Mouse (Mus musculus) adrenal gland, postnatal 4 days (tissue): Measurements from ENCODE around the gene Il17ra. TPM values are rescaled to one million over a fixed set of nuclear protein-coding genes. Genes with fewer than 3 reads are reported as not detected.

ENCODE experiments used
- DNase-seq, 2 experiments: peaks; one replicate each; pipeline ENCODE4 v3.0.0; 2021 to 2022; ENCODE audit warnings: low spot score in 2 of 2, mixed read lengths in 2 of 2
- total RNA-seq, 2 experiments: library from RNA; stranded (reverse); gene quantifications; 2 replicates each; pipeline ENCODE4 v1.2.3; 2021

Gene Il17ra
- total RNA-seq, 2 experiments from 2014 or later: 9.9 to 14.4 TPM

DNA sequence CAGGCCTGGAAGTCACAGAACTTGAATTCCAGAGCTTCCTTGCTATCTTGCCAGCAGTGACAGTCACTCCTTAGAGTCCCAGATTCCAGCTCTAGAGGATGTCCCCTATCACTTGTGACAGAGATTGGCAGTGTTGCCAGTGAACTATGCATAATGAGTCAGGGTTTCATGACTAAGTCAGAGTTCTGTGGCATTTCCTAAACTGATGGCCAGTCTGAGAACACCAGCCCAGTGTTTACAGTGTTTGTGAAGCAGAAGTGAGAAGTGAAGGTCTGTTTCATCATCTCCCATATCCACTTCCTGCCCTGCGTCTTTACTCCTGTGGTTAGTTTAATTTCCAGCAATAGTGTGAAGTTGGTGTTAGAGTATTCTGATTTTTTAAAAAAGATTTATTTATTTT is 7.6 kb downstream of the Il17ra start:
- DNase-seq: no peak

DNA sequence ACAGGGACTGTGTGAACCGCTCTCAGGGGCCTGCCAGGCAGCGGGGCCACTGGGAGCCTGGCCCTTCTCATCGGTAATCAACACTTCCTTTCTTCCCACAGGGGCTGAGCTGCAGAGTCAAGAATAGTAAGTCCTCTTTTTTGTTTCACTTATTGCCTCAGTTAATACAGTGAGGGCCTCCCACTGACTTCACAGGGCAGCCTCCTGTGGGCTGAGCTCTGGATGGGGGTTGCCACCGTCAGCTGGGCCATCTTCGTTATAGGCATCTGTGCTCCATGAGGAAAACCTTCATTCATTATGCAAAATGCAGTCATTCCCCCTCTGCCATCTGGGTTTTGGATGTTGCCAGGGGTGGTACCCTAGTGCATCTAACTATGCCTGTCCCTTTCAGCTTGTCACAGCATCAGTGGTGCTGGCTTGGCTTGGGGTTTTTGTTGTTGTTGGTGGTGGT is 9.0 kb downstream of the Il17ra start:
- no peak for DNase-seq

DNA sequence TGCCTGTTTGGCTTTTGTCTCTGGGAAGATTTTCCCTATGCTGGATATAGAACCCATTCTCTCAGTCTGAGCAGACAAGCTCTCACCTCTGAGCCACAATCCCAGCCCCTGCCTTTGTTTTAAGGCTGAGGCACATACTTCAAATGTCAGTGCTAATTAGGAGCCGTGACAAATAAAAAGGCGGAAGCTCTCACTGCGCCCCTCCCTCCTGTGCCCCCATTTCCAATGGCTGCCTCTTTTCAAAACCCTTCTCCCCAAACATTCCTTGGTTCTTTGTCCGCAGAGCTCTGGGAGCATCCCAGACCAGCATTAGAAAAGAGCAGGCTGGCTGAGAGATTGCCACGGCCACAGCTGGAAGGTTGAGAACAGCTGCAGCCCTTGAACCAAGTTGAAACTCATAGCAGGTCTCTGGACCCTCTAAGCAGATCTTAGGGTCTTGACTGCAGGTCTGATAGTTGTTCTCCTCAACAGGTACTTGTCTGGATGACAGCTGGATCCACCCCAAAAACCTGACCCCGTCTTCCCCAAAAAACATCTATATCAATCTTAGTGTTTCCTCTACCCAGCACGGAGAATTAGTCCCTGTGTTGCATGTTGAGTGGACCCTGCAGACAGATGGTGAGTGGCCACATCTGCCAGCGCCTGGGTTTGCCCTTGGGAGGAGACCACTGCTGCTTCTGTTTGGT is 9.6 kb downstream of the Il17ra start:
- DNase-seq: no peak

DNA sequence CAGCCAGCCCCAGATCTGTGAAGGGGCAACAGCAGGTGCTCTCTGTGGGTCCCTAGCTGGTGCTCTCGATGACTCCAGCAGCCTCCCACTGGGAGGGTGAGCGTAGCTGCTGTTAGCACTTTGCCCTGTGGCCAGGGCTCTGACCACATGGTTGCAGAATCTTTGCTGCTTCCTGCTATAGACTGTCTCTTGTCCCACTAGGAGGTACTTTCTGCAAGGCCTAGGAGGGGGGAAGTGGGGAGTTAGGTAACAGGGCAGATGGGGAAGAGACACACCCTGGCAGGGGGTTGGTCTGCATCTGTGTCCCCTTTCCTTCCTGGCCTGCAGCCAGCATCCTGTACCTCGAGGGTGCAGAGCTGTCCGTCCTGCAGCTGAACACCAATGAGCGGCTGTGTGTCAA is 10.4 kb downstream of the Il17ra start:
- DNase-seq: no peak

DNA sequence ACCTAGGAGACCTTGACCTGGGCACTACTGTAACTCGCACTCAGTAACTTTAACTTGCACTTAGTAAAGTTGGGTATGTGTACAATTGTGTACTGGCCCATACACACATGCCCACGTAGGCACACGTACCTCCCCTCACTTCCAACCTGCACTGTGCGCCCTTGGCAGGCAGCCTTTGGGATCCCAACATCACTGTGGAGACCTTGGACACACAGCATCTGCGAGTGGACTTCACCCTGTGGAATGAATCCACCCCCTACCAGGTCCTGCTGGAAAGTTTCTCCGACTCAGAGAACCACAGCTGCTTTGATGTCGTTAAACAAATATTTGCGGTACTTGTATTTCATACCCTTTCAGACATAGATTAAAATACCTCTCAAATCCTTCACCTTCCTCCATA is 12.2 kb downstream of the Il17ra start:
- no peak for DNase-seq

DNA sequence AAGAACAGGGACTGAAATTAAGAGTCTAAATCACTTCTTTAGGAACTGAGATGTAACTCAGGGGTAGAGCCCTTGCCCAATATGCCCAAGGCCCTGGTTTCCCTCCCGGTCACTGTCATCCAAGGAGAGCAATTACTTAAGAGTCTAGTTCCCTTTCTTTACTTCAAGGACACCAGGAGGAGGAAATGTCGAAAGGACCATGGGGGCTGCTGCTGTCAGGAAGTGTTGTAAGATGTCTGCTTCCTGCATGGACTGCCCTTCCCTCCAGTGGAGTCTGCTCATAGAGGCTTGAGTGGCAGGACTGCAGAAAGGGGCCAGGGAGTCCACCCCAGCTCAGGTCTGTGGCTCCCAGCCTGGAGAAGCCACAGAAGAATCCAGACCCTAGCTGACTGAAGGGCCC is 16.3 kb downstream of the Il17ra start:
- no peak for DNase-seq

DNA sequence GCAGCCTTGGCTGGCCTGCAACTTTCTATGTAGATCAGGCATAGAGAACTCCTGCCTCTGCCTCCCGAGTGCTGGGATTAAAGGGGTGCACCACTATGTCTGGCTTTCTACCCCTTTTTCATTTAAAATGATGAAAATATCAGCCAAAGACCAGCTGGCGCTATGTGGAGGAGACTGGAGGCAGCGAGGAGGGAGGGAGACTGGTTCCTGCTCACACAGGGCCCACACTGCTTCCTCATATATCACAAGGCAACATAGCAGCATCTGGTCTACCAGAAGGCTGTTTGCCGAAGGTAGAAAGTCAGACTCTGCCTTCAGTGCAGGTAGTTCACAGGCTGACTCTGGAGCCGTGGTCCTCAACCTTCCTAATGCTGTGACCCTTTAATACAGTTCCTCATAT is 17.3 kb downstream of the Il17ra start:
- no peak for DNase-seq

DNA sequence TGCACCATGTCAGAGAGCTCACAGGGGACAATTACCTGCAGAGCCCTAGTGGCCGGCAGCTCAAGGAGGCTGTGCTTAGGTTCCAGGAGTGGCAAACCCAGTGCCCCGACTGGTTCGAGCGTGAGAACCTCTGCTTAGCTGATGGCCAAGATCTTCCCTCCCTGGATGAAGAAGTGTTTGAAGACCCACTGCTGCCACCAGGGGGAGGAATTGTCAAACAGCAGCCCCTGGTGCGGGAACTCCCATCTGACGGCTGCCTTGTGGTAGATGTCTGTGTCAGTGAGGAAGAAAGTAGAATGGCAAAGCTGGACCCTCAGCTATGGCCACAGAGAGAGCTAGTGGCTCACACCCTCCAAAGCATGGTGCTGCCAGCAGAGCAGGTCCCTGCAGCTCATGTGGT is 18.5 kb downstream of the Il17ra start:
- no peak for DNase-seq

DNA sequence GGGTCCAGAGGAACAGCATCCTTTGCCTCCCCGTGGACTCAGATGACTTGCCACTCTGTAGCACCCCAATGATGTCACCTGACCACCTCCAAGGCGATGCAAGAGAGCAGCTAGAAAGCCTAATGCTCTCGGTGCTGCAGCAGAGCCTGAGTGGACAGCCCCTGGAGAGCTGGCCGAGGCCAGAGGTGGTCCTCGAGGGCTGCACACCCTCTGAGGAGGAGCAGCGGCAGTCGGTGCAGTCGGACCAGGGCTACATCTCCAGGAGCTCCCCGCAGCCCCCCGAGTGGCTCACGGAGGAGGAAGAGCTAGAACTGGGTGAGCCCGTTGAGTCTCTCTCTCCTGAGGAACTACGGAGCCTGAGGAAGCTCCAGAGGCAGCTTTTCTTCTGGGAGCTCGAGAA is 19.0 kb downstream of the Il17ra start:
- no peak for DNase-seq

DNA sequence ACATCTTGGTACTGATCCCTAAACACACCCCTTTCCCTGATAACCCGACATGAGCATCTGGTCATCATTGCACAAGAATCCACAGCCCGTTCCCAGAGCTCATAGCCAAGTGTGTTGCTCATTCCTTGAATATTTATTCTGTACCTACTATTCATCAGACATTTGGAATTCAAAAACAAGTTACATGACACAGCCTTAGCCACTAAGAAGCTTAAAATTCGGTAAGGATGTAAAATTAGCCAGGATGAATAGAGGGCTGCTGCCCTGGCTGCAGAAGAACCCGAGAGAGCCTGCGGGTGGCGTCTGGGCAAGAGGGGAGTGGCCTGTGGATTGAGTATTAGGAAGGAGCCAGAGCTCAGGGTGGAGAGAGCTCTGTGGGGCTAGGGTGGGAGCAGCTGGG is 19.7 kb downstream of the Il17ra start:
- DNase-seq: no peak

DNA sequence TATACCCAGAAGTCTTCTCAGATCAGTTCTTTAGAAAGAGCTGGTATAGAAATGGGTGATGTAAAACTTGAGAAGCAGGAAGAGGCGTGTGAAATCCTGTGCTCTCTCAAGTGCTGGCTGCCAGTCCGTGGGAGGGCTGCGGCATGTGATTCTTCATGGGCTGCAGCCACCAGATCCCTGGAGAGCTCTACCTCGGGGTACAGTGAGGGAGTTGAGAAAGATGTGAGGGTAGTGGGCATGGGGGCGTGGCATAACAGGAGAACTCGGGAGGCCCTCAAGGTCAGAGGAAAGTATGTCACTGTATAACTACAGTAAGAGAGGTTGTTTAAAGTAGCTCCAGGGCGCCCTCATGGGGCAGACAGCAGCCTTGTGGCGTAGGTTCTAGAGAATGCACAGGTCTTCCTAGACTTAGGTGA is 20.2 kb downstream of the Il17ra start:
- DNase-seq: no peak

DNA sequence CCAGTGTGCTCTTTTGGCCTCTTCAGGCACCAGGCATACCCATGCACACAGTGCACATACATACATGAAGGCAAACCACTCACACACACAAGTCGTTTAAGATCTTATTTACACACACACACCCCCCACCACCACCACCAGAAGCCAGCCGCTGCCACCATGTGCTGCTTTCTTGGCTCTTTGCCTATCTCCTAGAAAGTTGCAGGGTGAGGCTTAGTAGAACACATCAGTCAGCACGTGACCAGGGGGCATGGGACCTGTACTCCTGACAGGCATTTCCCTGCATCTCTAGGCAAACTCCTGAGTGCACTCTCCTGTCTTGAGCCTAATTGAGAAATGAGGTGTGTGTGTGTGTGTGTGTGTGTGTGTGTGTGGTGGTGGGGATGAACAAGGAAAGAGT is 22.0 kb downstream of the Il17ra start:
- no peak for DNase-seq

DNA sequence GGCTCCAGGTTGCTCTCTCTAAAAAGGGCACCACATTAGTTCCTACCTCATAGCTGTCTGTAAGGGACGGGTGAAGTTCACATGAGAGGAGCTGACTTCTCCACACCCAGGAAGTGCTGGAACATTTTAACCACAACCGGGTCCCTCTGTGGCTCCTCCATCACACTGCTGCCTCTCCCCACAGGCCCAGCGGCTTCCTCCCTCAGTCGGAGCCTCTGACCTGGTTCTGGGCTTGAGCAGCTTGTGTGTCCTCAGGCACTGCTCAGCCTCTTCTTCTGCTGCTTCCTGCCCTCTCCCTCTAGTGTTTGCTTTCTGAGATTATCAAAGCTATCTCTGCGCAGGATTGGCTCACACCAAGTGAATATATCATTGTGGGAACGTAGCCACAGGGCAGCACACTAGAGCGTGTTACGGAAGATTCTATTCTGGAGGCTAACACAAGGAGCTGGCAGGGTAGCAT is 23.0 kb downstream of the Il17ra start:
- DNase-seq: no peak

DNA sequence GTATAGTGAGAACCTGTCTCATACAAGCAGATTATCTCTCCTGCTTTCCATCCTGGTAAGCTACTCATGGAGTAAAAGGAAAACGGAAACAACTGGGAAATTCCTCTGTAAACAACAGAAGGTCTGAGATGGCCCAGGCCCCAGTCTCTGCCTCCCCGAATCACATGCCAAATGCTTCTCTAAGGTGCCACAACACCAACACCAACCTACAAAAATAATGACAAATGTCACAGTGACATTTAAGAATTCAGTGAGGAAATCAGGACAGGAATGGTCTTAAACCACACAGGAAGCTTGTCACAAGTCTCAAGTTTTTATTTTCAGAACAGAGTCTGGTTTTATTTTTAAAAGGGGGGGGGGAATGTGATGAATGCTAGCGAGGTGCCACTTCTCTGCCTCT is 25.6 kb downstream of the Il17ra start:
- no peak for DNase-seq

DNA sequence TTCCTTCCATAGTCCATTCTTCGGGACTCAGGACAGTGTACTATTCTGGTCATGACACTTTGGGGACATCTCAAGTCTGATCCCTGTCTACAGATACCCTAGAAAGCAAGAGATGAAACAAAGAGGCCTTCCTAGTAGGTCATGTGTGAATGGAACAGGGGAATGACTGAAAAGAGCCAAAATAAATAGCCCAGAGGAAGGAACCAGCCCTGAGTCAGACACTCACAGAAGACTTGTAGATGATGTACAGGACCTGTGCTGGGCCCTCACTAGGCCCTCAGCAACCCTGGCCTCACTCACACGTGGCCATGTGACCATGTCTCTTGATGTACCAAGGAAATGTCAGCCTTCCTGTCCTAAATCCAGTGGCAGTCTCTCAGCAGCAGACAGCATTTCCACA is 26.4 kb downstream of the Il17ra start:
- no peak for DNase-seq

DNA sequence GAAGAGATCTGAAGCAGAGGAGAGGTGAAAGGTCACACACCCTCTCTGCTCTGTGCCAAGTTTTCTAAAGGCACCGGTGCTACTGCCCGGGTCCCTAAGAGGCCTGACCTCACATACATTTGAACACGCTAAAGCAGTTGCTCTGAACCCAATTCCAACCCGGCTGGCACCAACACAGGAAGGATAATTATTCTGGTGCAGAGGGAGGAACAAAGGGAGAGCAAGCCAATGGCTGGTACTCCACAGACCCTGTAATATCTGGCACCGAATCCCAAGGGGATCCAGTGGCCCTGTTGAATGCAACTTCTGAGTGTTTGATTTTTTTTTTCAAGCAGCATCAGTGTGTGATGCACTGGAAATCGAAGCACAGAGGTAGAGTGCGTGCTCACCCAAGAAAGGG is 28.0 kb downstream of the Il17ra start:
- DNase-seq: no peak

DNA sequence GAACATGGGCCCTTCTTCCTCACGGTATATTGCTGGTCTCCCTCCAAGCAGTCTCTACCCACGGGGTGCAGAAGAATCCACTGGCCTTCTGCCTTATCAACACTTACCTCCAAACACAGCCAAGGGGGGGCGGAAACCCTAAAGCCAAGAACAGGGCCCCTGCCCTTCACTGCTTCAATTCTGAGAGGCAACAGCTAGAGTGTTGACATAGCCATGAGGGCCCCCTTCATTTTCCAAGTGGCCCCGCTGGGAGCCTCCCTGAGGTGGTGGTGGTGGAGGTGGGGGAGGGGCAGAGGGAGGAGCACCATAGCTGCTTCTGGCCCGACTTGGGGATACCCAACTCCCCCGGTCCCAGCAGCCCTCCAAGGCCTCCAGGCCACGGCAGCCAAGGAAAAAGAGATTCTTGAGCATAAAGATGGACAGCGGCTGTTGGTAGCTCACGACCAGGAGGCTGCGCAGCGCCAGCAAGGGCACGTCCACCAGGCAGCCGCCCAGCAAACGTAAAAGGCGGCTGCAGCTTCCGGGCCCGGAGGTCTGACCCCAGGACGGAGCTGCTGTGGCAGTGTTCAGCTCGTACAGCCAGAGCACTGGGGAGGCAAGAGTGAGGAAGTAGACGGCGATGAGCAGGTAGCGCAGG is 28.9 kb downstream of the Il17ra start:
- DNase-seq: no peak

DNA sequence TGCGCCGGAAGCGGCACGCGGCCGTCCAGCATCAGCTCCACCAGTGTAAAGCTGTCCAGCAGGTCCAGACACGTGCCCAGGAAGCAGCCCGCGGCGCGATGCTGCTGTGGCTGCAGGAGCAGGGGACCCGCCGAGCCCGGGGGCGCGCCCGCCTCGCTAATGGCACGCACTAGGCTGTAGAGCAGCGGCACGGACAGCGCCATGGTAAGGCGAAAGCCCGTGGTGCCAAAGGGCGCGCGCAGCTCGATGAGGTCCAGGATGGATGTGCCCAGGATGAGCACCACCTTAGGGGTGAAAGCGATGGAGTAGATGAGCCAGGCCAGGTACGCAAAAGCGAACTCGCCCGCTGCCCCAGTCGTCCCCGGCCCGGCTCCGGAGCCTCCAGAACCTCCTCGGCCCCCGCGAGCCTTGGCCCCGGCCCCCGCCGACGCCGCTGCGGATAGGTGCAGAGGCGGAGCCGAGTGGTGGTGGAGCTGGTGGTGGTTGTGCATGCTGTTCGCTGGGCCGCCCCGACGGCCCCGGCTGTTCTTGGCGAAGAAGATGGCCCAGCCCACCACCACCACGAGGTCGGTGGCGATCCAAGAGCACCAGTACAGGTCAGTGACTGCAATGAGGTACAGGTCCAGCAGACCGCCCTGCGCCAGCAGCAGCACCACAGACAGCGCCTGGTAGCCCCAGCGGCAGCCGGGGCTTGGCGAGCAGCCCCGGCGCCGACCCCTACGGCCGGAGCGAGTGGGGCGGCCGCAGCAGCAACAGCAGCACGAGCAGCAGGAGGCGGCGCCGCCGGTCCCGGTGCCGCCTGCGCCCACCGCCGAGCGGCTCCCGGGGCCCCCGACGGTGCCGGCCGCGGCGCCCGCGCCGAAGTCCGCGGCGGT is 29.7 kb downstream of the Il17ra start:
- no peak for DNase-seq

DNA sequence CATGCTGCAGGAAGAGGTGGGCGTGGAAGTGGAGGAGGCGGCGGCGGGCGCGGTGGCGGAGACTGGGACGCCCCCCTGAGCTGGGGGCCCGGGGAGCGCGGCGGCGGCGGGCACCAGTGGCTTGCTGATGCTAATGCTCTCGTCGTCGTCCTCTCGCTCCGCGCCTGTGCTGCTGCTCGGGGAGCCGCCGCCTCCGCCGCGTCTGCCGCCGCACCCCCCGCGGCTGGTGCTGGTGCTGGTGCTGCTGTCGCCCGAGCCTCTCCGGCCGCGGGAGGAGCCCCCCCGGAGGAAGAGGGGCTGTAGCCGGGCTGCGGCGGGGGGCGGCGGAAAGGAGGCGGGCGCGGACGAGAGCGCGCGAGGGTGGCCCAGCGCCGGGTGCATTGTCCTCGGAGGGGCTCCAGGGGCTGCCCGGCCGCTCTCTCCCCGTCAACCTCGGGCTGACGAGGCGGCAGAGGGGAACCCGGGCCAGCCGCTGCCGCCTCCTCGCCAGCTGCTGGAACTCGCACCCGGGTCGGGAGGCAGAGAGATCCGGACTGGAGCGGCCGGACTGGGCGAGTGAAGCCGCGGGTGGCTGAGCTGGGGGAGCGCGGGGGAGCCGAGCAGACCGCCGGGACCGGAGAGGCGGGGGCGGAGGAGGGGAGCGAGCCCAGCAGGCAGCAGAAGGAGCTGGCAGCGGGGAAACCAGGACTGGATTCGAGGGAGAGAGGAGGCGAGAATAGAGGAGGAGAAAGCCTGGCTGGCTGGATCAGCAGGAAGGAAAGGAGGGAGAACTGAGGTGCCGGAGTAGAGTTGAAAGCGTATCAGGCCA is 30.5 kb downstream of the Il17ra start, which contains the start of gene Tmem121b:
Gene Tmem121b, minus strand, starts transcription at position 434 of the 808 bp plus-strand sequence.
- DNase-seq: peak in 1 of 2 experiments; percentile 49

DNA sequence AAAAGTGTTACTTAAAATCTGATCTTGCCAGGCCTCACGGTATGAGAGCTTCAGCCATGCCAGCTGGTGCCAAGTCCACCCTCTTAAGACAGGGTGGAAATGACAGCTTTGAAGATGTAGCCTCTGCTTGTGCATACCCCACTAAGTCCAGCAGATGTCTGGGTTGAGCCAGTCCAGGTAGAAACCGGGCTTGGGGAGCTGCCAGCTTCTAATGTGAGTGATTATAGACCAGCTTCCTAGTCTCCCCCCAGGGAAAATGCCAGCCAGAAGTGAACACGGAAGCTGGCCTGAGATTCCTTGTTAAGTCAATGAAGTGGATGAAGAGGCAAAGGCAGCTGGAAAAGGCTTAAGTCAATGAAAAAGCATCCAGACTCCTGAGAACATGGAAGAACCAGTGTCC is 33.5 kb downstream of the Il17ra start:
- no peak for DNase-seq

DNA sequence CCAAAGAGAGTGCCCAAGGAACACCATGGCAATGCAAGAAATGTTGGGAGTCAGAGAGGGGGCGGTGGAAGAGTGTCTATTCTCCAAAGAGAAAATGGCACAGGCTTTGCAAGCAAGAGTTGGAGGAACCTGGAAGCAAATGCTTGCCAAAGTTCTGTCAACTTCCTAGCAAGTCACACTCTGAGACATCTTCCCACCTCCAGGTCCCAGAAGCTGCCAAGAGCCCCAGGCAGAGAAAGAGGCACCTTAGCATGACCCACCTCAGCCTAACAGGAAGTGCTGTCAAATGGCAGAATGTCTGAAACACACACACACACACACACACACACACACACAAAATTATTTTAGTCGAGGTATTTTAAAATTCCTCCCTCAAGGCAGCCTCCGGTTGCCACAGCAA is 41.0 kb downstream of the Il17ra start:
- DNase-seq: no peak
